Mouse (Mus musculus): ENCODE measurements around the gene Rsu1.

- TF ChIP-seq POLR2A (IDR thresholded peaks at IDR 0.05; ENCODE audit: insufficient read length, low read depth): no peak
- no peak for TF ChIP-seq CEBPB (IDR thresholded peaks at IDR 0.05; ENCODE audit: insufficient read depth, poor library complexity, severe bottlenecking)
- TF ChIP-seq MAX (IDR thresholded peaks at IDR 0.05; ENCODE audit: low read depth): no peak
- no peak for TF ChIP-seq POLR2AphosphoS2 (IDR thresholded peaks at IDR 0.05; ENCODE audit: insufficient read length, low read depth)
- TF ChIP-seq MYOD1 (IDR thresholded peaks at IDR 0.05; ENCODE audit: control insufficient read depth in 1 of 3, insufficient read length in 2 of 3, low read depth in 2 of 3): no peak
- no peak for TF ChIP-seq USF1 (IDR thresholded peaks at IDR 0.05; ENCODE audit: low read depth)
- no peak for TF ChIP-seq SRF (IDR thresholded peaks at IDR 0.05; ENCODE audit: control insufficient read depth, insufficient read length, low read depth)
- TF ChIP-seq E2F4 (IDR thresholded peaks at IDR 0.05; ENCODE audit: insufficient read depth): no peak
- TF ChIP-seq MYOG (IDR thresholded peaks at IDR 0.05; ENCODE audit: control insufficient read depth in 1 of 3, insufficient read depth in 1 of 3, insufficient read length in 2 of 3, low read depth in 2 of 3): no peak
These were observed 37.3 kb downstream of the Rsu1 start for GRCm38 (mm10) chr2:13233902-13234301.

Data from myocyte (in vitro differentiated cells).